Mouse (Mus musculus) heart, adult 2 months (tissue): ENCODE measurements around the gene Adora1. TPM values are rescaled to one million over a fixed set of nuclear protein-coding genes. Genes with fewer than 3 reads are reported as not detected.
A peak's percentile ranks its signal among the peaks of the same experiment; 100 is the strongest.

Experiments used
- DNase-seq, 2 experiments: peaks; one replicate each; pipeline ENCODE4 v3.0.0; 2021
- H3K27ac ChIP-seq: fragments of 200-600 bp; 2 replicates; pipeline ENCODE4 v1.8.1; 2022
- H3K27me3 ChIP-seq: fragments of 200-500 bp; 2 replicates; pipeline ENCODE4 v1.6.1; 2012; ENCODE audit warnings: mild to moderate bottlenecking, low read length, inconsistent platforms, mixed read lengths; ENCODE audit not compliant: control insufficient read depth, insufficient read depth
- H3K36me3 ChIP-seq: fragments of 200-500 bp; 2 replicates; pipeline ENCODE4 v1.6.1; 2012; ENCODE audit warnings: low read length, inconsistent platforms; ENCODE audit not compliant: control insufficient read depth, insufficient read depth
- H3K4me1 ChIP-seq: fragments of 200-500 bp; 2 replicates; pipeline ENCODE4 v1.6.1; 2011; ENCODE audit warnings: low read length; ENCODE audit not compliant: control insufficient read depth, insufficient read depth
- H3K4me3 ChIP-seq: fragments of 200-600 bp; 2 replicates; pipeline ENCODE4 v1.8.1; 2022
- H3K79me2 ChIP-seq: fragments of 200-500 bp; replicated peaks from 2 replicates; pipeline ENCODE4 v1.6.1; 2012; ENCODE audit warnings: mild to moderate bottlenecking, inconsistent platforms, low read length, moderate library complexity, mixed read lengths; ENCODE audit not compliant: control insufficient read depth, insufficient read depth
- H3K9ac ChIP-seq: fragments of 200-500 bp; 2 replicates; pipeline ENCODE4 v1.6.1; 2012; ENCODE audit warnings: low read depth, mild to moderate bottlenecking, control low read depth, inconsistent platforms, low read length, mixed read lengths
- CTCF ChIP-seq: fragments of 200-600 bp; IDR thresholded peaks from 2 replicates; pipeline ENCODE4 v1.8.1; 2022; ENCODE audit warnings: antibody characterized with exemption, mild to moderate bottlenecking, moderate library complexity
- EP300 ChIP-seq: fragments of 200-500 bp; IDR thresholded peaks from 2 replicates; pipeline ENCODE4 v1.6.1; 2011; ENCODE audit warnings: low read depth, low read length, control low read depth; ENCODE audit not compliant: insufficient read depth
- POLR2A ChIP-seq: fragments of 200-500 bp; IDR thresholded peaks from 2 replicates; pipeline ENCODE4 v1.6.1; 2011; ENCODE audit warnings: mild to moderate bottlenecking, low read depth, low read length, control low read depth; ENCODE audit not compliant: insufficient read depth
- WGBS: fragments of 180-500 bp; shearing (Covaris S2); methylation state at CpG from one replicate; pipeline ENCODE4 v1.1.7; 2018; 5-methylcytosine and 5-hydroxymethylcytosine counted together
- intact Hi-C: fragments of 180-260 bp; cut with DNase I; formaldehyde crosslinking; loops from one replicate; pipeline ENCODE4 v1.15.1; 2025
- polyA plus RNA-seq: library from polyadenylated mRNA; depleted of rRNA; stranded (reverse); fragments of >200 nt; gene quantifications from 2 replicates; pipeline ENCODE4 v1.2.3, GENCODE M21; 2012
- total RNA-seq, 2 experiments: library from RNA; stranded (reverse); gene quantifications; 2 replicates each; pipeline ENCODE4 v1.2.3; 2021

Gene Adora1
- total and polyA plus RNA-seq, 3 experiments, result 9.6 to 19.4 (median 15.0) TPM

GRCm38 (mm10) chr1:134275616-134276464 is 40.6 kb upstream of the Adora1 start:
- WGBS, result 64% methylated on average over 13 of the region's 13 CpGs
- H3K4me3 ChIP-seq, result no peak overlapping the region
- no peaks in the 10 kb centered on the region for H3K36me3 ChIP-seq
- intact Hi-C loops, result loop anchor here (5.0 kb wide), 1 partner anchor 41 kb away; no protein-coding TSS in a partner anchor
- no peaks in the 10 kb centered on the region for H3K27me3 ChIP-seq
- H3K4me1 ChIP-seq, result 0 out of 2 replicates have a peak, but pooled peaks cover 1% of the 10 kb centered on the region
- no peak for DNase-seq
- TF ChIP-seq EP300 (no peak), POLR2A (no peak), CTCF (no peak)
- no peak overlapping the region for H3K9ac ChIP-seq
- no peaks in the 10 kb centered on the region for H3K79me2 ChIP-seq
- H3K27ac ChIP-seq, result peak overlapping the region; percentile 26; the same call in 1 of the 2 replicates

GRCm38 (mm10) chr1:134274483-134274920 is 39.3 kb upstream of the Adora1 start:
- no peaks in the 10 kb centered on the region for H3K27me3 ChIP-seq
- intact Hi-C loops, result no loop called here
- TF ChIP-seq CTCF (no peak), EP300 (no peak), POLR2A (no peak)
- no peaks in the 10 kb centered on the region for H3K36me3 ChIP-seq
- no peak overlapping the region for H3K9ac ChIP-seq
- WGBS, result 90% methylated on average over 7 of the region's 7 CpGs
- H3K27ac ChIP-seq, result no peak overlapping the region
- H3K4me3 ChIP-seq, result no peak overlapping the region
- no peak for DNase-seq
- no peaks in the 10 kb centered on the region for H3K79me2 ChIP-seq
- H3K4me1 ChIP-seq, result 0 out of 2 replicates have a peak, but pooled peaks cover 1% of the 10 kb centered on the region

DNA sequence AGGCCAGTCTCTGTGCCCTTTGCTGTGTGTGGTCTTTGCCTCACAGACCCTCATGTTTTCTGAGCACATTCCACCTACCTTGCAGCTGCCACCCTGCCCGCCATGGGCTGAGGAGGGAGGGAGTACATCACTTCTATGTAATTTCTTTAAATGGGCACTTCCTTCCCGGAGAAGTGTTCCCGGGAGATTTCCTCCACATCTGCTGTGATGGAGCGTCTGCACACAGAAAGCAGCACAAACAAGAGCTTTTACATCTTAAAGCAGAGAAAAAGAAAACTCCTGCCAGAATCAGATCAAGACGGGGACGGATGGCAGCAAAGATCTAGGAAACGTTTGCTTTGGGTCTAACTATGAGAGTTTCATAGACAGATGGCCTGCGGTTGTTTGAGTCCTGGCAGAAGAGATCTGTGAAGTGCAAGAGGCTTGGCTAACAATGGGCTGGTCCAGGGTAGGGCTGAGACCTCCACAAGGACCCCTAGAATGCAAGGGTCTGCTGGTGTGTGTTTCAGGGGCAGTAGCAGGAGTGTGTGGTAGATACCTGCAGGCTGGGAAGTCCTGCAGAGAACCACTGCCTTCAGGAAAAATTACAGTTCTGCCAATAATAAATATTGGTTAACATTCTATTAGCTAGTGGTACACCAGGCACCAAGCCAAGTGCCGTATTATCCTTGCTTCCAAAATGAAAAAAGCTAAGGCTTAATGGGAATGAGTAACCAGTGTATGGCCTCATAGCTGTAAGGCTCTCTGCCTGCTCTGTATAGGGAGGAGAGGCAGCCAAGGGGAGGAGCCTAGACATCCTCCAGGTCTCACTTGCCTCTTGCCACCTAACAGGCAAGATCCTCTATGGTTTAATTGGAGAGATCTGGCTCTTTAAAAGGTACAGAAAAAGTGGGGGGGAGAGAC is 38.5 kb upstream of the Adora1 start:
- 0 out of 2 replicates have a peak, but pooled peaks cover 1% of the 10 kb centered on the region for H3K4me1 ChIP-seq
- H3K36me3 ChIP-seq, result no peaks in the 10 kb centered on the region
- TF ChIP-seq CTCF (no peak), POLR2A (no peak), EP300 (no peak)
- H3K27ac ChIP-seq, result no peak overlapping the region
- no peak overlapping the region for H3K4me3 ChIP-seq
- no peak overlapping the region for H3K9ac ChIP-seq
- 41% methylated on average over 9 of the region's 9 CpGs for WGBS
- H3K79me2 ChIP-seq, result no peaks in the 10 kb centered on the region
- H3K27me3 ChIP-seq, result no peaks in the 10 kb centered on the region
- DNase-seq, result no peak
- intact Hi-C loops, result no loop called here

- H3K79me2 ChIP-seq, result no peaks in the 10 kb centered on the region
- no peak overlapping the region for H3K27ac ChIP-seq
- no peak overlapping the region for H3K4me3 ChIP-seq
- no peak for DNase-seq
- 0 out of 2 replicates have a peak, but pooled peaks cover 1% of the 10 kb centered on the region for H3K4me1 ChIP-seq
- intact Hi-C loops, result no loop called here
- no peaks in the 10 kb centered on the region for H3K36me3 ChIP-seq
- TF ChIP-seq POLR2A (no peak), CTCF (no peak), EP300 (no peak)
- no peaks in the 10 kb centered on the region for H3K27me3 ChIP-seq
- H3K9ac ChIP-seq, result no peak overlapping the region
- 79% methylated on average over 5 of the region's 5 CpGs for WGBS
These were observed 37.6 kb upstream of the Adora1 start for GRCm38 (mm10) chr1:134272754-134273250.

DNA sequence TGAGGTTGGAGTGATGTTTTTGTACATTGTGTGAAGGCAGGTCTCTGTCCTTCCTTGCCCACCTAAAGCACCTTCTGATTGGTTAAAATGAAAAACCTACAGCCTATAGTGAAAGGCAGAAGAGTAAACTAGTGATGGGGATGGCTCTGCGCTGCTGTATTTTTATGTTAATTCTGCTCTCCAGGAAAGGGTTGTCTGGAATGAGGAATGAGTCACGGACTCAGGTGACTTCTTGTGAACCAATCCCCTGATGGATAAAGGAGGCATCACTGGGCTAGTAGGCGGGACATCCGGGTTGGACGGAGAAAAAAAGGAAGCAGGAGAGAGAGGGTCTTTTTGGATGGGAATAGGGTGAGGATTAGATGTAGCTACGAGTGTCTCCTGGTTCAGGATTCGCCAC is 34.8 kb upstream of the Adora1 start:
- no peak for DNase-seq
- H3K4me3 ChIP-seq, result no peak overlapping the region
- no peak overlapping the region for H3K9ac ChIP-seq
- H3K4me1 ChIP-seq, result no peaks in the 10 kb centered on the region
- H3K27ac ChIP-seq, result no peak overlapping the region
- intact Hi-C loops, result no loop called here
- WGBS, result 72% methylated on average over 7 of the region's 7 CpGs
- no peak for TF ChIP-seq POLR2A
- TF ChIP-seq EP300, result no peak
- TF ChIP-seq CTCF, result no peak
- H3K27me3 ChIP-seq, result no peaks in the 10 kb centered on the region
- H3K79me2 ChIP-seq, result no peaks in the 10 kb centered on the region
- H3K36me3 ChIP-seq, result no peaks in the 10 kb centered on the region
